Mouse (Mus musculus): ENCODE results near the gene Hist1h2ah. TPM values are rescaled to one million over a fixed set of nuclear protein-coding genes. Genes with fewer than 3 reads are reported as not detected.

The Hist1h2ah gene
- total and polyA plus RNA-seq, 2 experiments: 1.8 TPM; not detected in 1

GRCm38 (mm10) chr13:21996840-21997185 is 38.6 kb downstream of the Hist1h2ah start:
- TF ChIP-seq POLR2A (IDR thresholded peaks at IDR 0.05; ENCODE audit: extremely low read depth, insufficient read depth, low read length) (no peak), CTCF (IDR thresholded peaks at IDR 0.05; ENCODE audit: low read depth, low read length) (no peak)
- no peak for DNase-seq (ENCODE audit: extremely low read depth, low read depth, low spot score)
- H3K36me3 ChIP-seq (ENCODE audit: control insufficient read depth, insufficient read depth, low read length): no peaks in the 10 kb centered on the region
- H3K27me3 ChIP-seq (ENCODE audit: control insufficient read depth, insufficient read depth, low read length): peaks cover 17% of the 10 kb centered on the region; the same call in 1 of the 2 replicates
- no peak overlapping the region for H3K9ac ChIP-seq (ENCODE audit: low read depth, low read length)
- H3K79me2 ChIP-seq (ENCODE audit: control insufficient read depth, insufficient read depth, low read length): no peaks in the 10 kb centered on the region
- H3K27ac ChIP-seq (replicated peaks; ENCODE audit: insufficient read depth, low read depth, low read length): no peak overlapping the region
- WGBS: 8% methylated on average over 13 of the region's 13 CpGs
- no peaks in the 10 kb centered on the region for H3K4me1 ChIP-seq (ENCODE audit: control insufficient read depth, insufficient read depth, low read length)
- no peak overlapping the region for H3K4me3 ChIP-seq (ENCODE audit: insufficient read depth, low read depth, low read length)

- Histone ChIP-seq H3K4me1 (ENCODE audit: control insufficient read depth, insufficient read depth, low read length) (no peaks in the 10 kb centered on the region), H3K4me3 (ENCODE audit: insufficient read depth, low read depth, low read length) (no peak overlapping the region), H3K79me2 (ENCODE audit: control insufficient read depth, insufficient read depth, low read length) (no peaks in the 10 kb centered on the region), H3K27ac (replicated peaks; ENCODE audit: insufficient read depth, low read depth, low read length) (no peak overlapping the region), H3K9ac (ENCODE audit: low read depth, low read length) (no peak overlapping the region), H3K27me3 (ENCODE audit: control insufficient read depth, insufficient read depth, low read length) (peaks cover 17% of the 10 kb centered on the region; the same call in 1 of the 2 replicates), H3K36me3 (ENCODE audit: control insufficient read depth, insufficient read depth, low read length) (no peaks in the 10 kb centered on the region)
- 7% methylated on average over 12 of the region's 12 CpGs for WGBS
- no peak for TF ChIP-seq CTCF (IDR thresholded peaks at IDR 0.05; ENCODE audit: low read depth, low read length)
- no peak for TF ChIP-seq POLR2A (IDR thresholded peaks at IDR 0.05; ENCODE audit: extremely low read depth, insufficient read depth, low read length)
- no peak for DNase-seq (ENCODE audit: extremely low read depth, low read depth, low spot score)
These were observed 39.1 kb downstream of the Hist1h2ah start for GRCm38 (mm10) chr13:21996101-21996839.

GRCm38 (mm10) chr13:21995331-21995914 is 39.9 kb downstream of the Hist1h2ah start:
- Histone ChIP-seq H3K9ac (ENCODE audit: low read depth, low read length) (no peak overlapping the region), H3K36me3 (ENCODE audit: control insufficient read depth, insufficient read depth, low read length) (no peaks in the 10 kb centered on the region), H3K4me3 (ENCODE audit: insufficient read depth, low read depth, low read length) (no peak overlapping the region), H3K27ac (replicated peaks; ENCODE audit: insufficient read depth, low read depth, low read length) (no peak overlapping the region), H3K4me1 (ENCODE audit: control insufficient read depth, insufficient read depth, low read length) (no peaks in the 10 kb centered on the region), H3K79me2 (ENCODE audit: control insufficient read depth, insufficient read depth, low read length) (no peaks in the 10 kb centered on the region), H3K27me3 (ENCODE audit: control insufficient read depth, insufficient read depth, low read length) (peaks cover 14% of the 10 kb centered on the region; the same call in 1 of the 2 replicates)
- TF ChIP-seq CTCF (IDR thresholded peaks at IDR 0.05; ENCODE audit: low read depth, low read length): 0 out of 2 replicates have a peak, but pooled peaks have one; percentile 4
- TF ChIP-seq POLR2A (IDR thresholded peaks at IDR 0.05; ENCODE audit: extremely low read depth, insufficient read depth, low read length): no peak
- WGBS: 3% methylated on average over 21 of the region's 21 CpGs
- DNase-seq (ENCODE audit: extremely low read depth, low read depth, low spot score): no peak

GRCm38 (mm10) chr13:21994896-21995295 is 40.5 kb downstream of the Hist1h2ah start:
- peaks cover 14% of the 10 kb centered on the region; the same call in 1 of the 2 replicates for H3K27me3 ChIP-seq (ENCODE audit: control insufficient read depth, insufficient read depth, low read length)
- no peak overlapping the region for H3K4me3 ChIP-seq (ENCODE audit: insufficient read depth, low read depth, low read length)
- H3K36me3 ChIP-seq (ENCODE audit: control insufficient read depth, insufficient read depth, low read length): no peaks in the 10 kb centered on the region; the same call in 1 of the 2 replicates
- 14% methylated on average over 8 of the region's 8 CpGs for WGBS
- TF ChIP-seq POLR2A (IDR thresholded peaks at IDR 0.05; ENCODE audit: extremely low read depth, insufficient read depth, low read length) (no peak), CTCF (IDR thresholded peaks at IDR 0.05; ENCODE audit: low read depth, low read length) (no peak)
- no peak for DNase-seq (ENCODE audit: extremely low read depth, low read depth, low spot score)
- H3K4me1 ChIP-seq (ENCODE audit: control insufficient read depth, insufficient read depth, low read length): no peaks in the 10 kb centered on the region
- H3K9ac ChIP-seq (ENCODE audit: low read depth, low read length): no peak overlapping the region
- H3K79me2 ChIP-seq (ENCODE audit: control insufficient read depth, insufficient read depth, low read length): no peaks in the 10 kb centered on the region
- H3K27ac ChIP-seq (replicated peaks; ENCODE audit: insufficient read depth, low read depth, low read length): no peak overlapping the region

GRCm38 (mm10) chr13:21993957-21994738 is 41.2 kb downstream of the Hist1h2ah start:
- whole genome bisulfite sequencing: 13% methylated on average over 22 of the region's 22 CpGs
- H3K4me1 ChIP-seq (ENCODE audit: control insufficient read depth, insufficient read depth, low read length): no peaks in the 10 kb centered on the region
- H3K4me3 ChIP-seq (ENCODE audit: insufficient read depth, low read depth, low read length): no peak overlapping the region
- peak; percentile 53 for DNase-seq (ENCODE audit: extremely low read depth, low read depth, low spot score)
- H3K9ac ChIP-seq (ENCODE audit: low read depth, low read length): no peak overlapping the region
- H3K79me2 ChIP-seq (ENCODE audit: control insufficient read depth, insufficient read depth, low read length): no peaks in the 10 kb centered on the region
- H3K27me3 ChIP-seq (ENCODE audit: control insufficient read depth, insufficient read depth, low read length): peaks cover 14% of the 10 kb centered on the region; the same call in 1 of the 2 replicates
- H3K36me3 ChIP-seq (ENCODE audit: control insufficient read depth, insufficient read depth, low read length): no peaks in the 10 kb centered on the region; the same call in 1 of the 2 replicates
- H3K27ac ChIP-seq (replicated peaks; ENCODE audit: insufficient read depth, low read depth, low read length): no peak overlapping the region
- no peak for TF ChIP-seq CTCF (IDR thresholded peaks at IDR 0.05; ENCODE audit: low read depth, low read length)
- no peak for TF ChIP-seq POLR2A (IDR thresholded peaks at IDR 0.05; ENCODE audit: extremely low read depth, insufficient read depth, low read length)
